Mouse (Mus musculus) megakaryocyte, embryonic 14.5 days (primary cell): Measurements from ENCODE around the gene Phgdh.

ENCODE experiments used
- FLI1 ChIP-seq: IDR thresholded peaks from 2 replicates; pipeline ENCODE4 v1.6.1; 2012; ENCODE audit warnings: low read length, inconsistent platforms, mixed read lengths
- GATA1 ChIP-seq: IDR thresholded peaks from 3 replicates; pipeline ENCODE4 v1.6.1; 2012; ENCODE audit warnings: mixed read lengths, low read length, inconsistent platforms, borderline replicate concordance

DNA sequence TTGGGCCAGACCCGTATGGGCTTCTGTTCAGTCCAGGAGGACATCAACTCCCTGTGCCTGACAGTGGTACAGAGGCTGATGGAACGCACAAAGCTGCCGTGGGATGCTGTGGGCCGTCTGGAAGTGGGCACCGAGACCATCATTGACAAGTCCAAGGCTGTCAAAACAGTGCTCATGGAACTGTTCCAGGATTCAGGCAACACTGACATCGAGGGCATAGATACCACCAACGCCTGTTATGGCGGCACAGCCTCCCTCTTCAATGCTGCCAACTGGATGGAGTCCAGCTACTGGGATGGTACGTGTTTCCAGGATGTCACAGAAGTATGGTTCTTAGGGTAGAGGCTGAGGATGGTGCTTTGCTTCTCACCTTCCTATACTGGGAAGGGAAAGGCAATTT, 48.7 kb downstream of the Phgdh start:
- no peak for TF ChIP-seq GATA1
- no peak for TF ChIP-seq FLI1
